Mouse (Mus musculus): Measurements from ENCODE around the gene Ftl1.

DNA sequence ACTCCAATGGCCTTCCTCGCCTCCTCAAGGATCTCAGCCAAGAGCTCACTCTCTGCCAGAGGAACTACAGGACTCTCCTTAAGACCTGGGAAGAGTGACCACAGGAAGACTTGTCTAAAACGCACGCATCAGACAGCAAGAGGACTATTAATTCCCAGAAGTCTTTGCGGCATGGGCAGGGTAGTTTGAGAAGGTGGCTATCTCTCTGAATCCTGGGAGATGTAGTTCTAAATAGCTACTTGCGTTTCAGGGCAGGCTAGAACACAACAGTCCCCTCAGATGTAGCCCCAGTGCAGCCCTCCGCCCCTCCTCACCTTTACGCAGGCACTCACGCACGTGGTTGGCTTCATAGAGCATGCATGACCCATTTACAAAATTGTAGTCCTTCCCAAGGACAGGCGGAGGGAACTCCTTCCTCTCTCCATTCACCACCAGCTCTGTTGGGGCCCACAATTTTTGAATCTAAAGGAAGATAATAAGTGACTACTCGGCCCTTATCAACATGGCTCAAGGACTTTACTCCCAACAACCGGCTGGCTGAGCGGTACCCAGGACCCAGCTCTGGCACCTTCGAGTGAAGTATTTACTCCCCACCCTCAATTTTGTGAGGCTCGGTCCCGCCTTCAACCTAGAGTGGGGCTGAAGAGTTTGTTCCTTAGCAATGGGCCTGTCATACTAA lies 15.7 kb upstream of the Ftl1 start:
- 0 out of 2 replicates have a peak, but pooled peaks have one; percentile 13 for TF ChIP-seq NRF1 (IDR thresholded peaks at IDR 0.05; ENCODE audit: insufficient read depth, low read depth, low read length, poor library complexity, severe bottlenecking)
- TF ChIP-seq NELFE (IDR thresholded peaks at IDR 0.05; ENCODE audit: low read depth, low read length): peak; percentile 80
- no peak for TF ChIP-seq TAL1 (IDR thresholded peaks at IDR 0.05; ENCODE audit: low read length)
- peak; percentile 89 for TF ChIP-seq POLR2AphosphoS2 (IDR thresholded peaks at IDR 0.05; ENCODE audit: low read length)
- no peak for TF ChIP-seq CTCF (IDR thresholded peaks at IDR 0.05 in 2 of 3, conservative IDR thresholded peaks at IDR 0.05 in 1 of 3; ENCODE audit: control insufficient read depth in 1 of 3, insufficient read depth in 1 of 3, low read depth in 2 of 3, low read length in 3 of 3, poor library complexity in 1 of 3, severe bottlenecking in 1 of 3)
